Mouse (Mus musculus): Measurements from ENCODE around the gene Klrb1c.
A peak's percentile ranks its signal among the peaks of the same experiment; 100 is the strongest.
"Not testable (repeated sequence)": the region's sequence is repeated elsewhere in the genome, so short reads cannot be mapped to it uniquely, and the experiment has no call there.

Klrb1c gene

GRCm38 (mm10) chr6:128789115-128789514 is at the start of gene Klrb1c:
Gene Klrb1c (minus strand): TSS chr6:128789215.
- DNase-seq = no peak

GRCm38 (mm10) chr6:128837454-128838341 is 48.7 kb upstream of the Klrb1c start:
- DNase-seq = peak; percentile 49

DNA sequence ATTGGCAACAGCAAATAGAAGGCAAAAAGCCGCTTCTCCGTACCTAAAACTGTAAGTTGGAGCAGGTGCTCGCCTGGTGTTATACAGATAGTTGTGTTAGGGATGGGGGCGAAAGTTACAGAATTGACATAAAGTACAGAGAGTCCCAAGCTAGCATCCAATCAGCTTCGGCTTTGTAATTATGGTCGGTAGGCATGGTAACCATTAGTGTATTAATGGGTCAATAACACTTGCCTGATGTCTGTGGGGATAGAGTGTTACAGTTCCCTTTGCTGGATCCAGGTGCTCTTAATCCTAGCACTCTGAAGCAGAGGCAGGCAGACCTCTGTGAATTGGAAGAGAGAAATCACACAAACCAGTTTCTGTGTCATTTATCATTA is 47.9 kb upstream of the Klrb1c start:
- DNase-seq = no peak

DNA sequence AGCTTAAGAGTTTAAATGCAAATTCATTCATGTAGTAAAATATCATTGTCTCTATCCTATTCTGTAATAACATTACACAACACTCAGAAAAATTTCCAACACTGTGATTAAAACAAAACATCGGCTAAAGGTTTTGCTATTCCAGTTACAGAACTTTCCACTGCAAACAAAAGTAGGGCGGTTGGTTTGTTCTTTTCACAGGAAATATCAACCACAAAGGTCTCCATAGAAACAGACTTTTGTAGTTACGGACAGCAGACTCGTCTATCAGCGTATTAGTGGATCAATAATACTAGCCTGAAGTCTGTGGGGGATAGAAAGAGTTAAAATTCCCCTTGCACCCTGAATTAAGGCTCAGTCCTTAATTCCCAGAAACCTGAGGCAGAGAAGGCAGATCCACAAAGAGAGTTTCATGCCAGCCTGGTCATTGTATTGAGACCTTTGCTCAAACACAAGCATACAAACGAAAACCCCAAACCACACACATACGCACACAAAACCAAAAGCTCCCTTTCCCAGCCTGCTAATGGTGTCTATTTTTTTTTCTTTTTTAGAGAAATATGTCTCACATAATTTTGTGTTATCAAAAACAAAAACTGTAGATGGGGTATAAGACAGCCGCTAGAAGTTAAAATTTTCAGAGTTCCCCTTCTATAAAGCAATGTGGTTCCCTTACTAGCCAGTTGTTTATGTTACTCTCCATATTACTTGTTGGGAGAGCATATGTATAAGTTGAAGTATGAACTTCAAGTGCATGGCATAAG is 47.4 kb upstream of the Klrb1c start:
- no peak for DNase-seq

GRCm38 (mm10) chr6:128835571-128835970 is 46.6 kb upstream of the Klrb1c start:
- DNase-seq = peak; percentile 20

GRCm38 (mm10) chr6:128833046-128833445 is 44.0 kb upstream of the Klrb1c start:
- DNase-seq = no peak

- DNase-seq = no peak
Observed at GRCm38 (mm10) chr6:128829837-128830236, 40.8 kb upstream of the Klrb1c start.

GRCm38 (mm10) chr6:128826781-128827180 is 37.8 kb upstream of the Klrb1c start:
- DNase-seq = no peak

- DNase-seq = peak; percentile 8
Observed at GRCm38 (mm10) chr6:128826132-128826531, 37.1 kb upstream of the Klrb1c start, which contains the start of the genes Gm44511 and Klrb1b. Gene Gm44511 (minus strand): TSS chr6:128826315. Gene Klrb1b (minus strand): TSS chr6:128826331.

- no peak for DNase-seq
Observed at GRCm38 (mm10) chr6:128818083-128818802, 29.2 kb upstream of the Klrb1c start.

DNA sequence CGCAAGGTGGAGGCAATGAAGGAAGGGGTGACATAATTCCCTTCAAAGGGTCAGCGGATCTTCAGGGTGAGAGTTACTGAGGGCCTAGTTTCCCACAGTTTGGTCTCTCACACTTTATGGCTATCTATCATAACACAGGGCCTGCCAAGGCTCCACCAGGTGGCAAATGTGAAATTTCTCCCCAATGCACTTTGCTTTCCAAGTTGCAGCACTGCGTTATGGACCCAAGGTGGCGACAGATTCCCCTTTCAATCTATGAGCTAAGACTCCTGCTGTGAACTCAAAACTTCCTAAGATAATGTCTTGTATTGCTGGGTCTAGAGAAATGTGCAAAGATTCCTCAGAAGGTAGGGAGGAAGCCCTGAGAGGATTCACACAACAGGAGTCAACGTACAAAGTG is 19.5 kb upstream of the Klrb1c start:
- DNase-seq = peak; percentile 61

GRCm38 (mm10) chr6:128807021-128807420 is 18.0 kb upstream of the Klrb1c start:
- peak; percentile 13 for DNase-seq

- peak; percentile 74 for DNase-seq
Observed at GRCm38 (mm10) chr6:128804823-128805640, 16.0 kb upstream of the Klrb1c start.

DNA sequence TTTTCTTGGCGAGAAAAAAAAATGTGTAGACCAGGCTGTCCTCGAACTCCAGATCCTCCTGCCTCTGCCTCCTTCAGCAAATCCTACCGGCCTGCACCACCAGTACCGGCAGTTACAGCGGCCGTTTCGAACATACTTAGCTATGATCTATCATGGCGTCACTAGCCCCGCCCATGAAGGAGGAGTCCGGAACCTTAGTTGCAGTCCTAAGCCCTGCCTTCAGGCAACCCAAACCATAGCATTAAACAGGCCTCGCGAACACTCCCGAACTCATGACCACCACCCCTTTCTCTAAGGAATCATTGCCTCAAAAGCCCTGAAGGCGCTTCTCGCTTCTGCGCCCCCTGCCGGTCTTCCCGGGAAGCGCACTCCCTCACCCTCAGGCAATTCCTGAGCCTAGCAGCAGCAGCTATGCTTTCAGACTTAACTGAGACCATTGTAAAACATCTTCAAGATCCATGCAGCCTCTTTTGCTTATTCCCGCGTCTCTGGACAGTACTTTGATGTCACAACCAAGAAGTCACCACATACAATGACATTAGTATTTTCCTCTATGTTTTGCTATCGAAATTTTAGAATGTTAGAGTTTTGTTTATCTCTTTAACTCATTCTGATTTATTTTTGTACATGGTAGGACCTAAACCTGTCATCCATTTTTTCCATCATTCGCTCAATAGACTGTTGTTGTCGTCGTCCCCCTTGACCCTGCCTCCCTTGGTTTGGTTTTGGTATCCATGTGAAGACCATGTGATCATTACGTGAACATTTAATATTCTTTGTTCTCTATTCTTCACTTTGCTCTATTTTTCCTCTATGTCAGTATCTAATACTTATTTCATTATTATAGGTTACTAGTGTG is 14.2 kb upstream of the Klrb1c start:
- DNase-seq = peak; percentile 97

DNA sequence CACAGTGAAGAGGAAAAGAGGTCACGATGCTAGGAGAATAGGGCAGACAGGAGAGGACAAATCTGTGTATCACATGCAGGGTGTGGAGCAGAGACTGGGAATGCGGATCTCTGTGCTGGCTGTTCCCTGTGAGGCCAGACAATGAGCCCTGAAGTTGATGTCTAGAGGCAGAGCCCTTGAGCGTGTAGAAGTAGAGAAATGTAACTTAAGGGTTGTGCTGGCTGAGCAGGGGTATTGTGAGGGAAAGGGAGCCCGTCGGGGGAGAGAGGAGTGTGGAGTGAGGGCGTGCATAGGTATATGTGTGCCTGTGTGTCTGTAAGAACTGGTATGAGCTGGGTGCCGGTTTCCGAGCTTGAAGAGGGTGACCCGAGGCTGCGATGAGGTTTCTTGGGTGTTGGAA is 13.5 kb upstream of the Klrb1c start:
- DNase-seq = no peak

DNA sequence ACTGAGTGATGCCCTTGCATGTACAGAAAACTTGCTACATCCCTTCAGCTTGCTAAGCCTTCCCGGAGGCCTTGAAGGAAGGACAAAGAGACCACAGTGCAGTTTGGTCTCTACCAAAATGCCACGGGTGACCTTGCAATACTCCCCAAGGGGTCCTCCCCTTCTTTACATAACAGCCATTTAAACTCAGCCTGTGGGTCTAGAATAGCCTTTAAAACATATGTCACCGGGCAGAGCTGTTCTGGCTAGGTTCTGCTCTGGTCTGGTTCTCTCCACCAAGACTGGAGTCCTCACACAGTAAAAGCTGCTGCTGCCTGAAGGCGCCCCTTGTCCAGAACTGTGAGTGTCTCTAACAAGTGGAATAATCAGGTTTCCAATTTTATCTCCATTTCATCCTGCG is 11.7 kb upstream of the Klrb1c start:
- DNase-seq = not testable (repeated sequence)

DNA sequence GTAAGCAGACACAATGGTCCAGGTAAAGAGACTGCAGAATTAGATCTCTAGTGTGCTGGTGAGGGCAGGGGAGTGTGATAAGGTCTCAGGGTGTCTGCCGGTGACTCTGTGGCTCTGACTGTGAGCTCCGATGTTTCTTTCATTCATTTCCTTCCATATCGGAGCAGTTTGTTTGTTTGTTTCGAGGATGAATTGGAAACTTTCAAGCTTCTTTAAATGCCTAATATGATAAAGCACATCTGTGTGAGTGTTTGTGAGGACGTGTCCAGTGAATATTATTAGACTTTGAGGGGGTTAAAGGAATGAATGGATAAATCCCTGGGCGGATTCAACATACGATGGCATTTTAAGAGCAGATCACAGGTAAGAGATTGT is 10.9 kb upstream of the Klrb1c start:
- no peak for DNase-seq

DNA sequence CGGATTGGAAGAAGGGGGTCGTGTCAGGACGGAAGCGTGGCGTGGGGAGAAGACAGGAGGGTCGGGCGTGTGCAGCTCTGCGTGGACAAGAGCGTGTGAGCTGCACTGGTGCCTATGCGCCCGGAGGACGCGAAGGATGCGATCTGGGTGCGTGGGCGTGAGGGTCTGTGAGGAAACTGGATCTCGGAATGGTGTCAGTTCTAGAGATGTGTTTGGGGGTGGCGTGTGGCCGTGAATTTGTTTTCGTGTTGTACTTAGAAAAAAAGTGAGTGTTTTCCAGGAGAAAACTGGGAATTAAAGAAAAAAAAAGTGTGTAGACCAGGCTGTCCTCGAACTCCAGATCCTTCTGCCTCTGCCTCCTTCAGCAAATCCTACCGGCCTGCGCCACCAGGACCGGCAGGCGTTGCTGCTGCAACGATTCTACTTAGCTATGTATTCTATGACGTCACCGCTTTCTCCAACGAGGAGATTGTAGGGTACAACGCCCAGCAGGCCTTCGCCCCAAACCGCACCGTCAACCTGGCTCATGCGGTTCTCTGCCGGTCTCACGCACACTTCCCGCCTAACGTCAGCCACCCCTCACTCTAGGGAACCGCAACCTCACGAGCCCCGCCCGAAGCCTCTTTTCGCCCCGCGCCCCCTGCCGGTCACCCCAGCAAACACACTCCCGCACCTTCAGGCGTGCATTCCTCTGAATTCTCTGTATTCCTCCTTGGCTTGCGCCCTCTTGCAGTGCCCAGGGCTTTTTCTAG is 10.3 kb upstream of the Klrb1c start:
- peak; percentile 90 for DNase-seq

- peak; percentile 85 for DNase-seq
Observed at GRCm38 (mm10) chr6:128798772-128799143, 9.7 kb upstream of the Klrb1c start.

DNA sequence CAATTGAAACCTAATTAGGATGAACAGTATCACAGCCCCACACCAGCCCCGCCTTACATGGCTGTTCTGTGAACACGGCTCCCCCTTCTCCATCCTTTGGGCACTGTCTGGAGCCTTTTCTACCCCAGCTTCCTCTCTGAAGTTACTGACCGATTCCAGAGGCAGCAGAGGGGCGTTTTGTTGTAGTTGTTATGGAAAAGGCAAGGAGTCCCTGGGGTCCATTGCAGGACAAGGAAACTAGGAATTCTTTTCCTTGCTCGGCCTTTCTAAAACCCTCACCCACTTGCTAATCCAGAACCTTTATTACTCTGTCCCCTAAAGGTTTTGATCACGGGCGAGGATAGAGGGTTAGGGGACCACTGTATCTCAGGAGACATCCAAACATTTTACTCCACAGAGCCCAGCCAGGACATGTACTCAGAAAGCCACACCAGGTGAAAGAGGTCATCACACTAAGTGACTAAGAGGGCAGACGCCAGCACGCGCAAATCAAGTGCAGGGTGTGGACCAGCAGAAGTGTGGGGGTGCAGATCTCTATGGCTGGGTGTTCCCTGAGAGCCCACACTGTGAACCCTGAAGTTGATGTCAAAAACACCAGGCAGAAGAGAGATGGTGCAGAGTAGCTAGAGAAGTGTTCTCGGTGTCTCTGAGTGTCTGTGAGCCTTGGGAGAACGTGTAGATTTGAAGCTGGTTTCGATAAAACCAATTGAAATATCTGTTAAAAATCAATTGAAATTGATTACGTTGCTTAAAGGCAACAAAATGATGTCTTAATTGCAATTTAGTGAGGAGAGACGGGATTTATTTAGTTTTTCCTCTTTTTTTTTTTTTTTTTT is 9.1 kb upstream of the Klrb1c start:
- peak; percentile 20 for DNase-seq
